Mouse (Mus musculus) adrenal gland, adult 2 months (tissue): Measurements from ENCODE around the gene Klhl22. TPM values are rescaled to one million over a fixed set of nuclear protein-coding genes. Genes with fewer than 3 reads are reported as not detected.

Experiments used
- DNase-seq: peaks from one replicate; pipeline ENCODE4 v3.0.0; 2021
- polyA plus RNA-seq: library from polyadenylated mRNA; depleted of rRNA; stranded (reverse); fragments of >200 nt; gene quantifications from 2 replicates; pipeline ENCODE4 v1.2.3, GENCODE M21; 2012
- total RNA-seq, 2 experiments: library from RNA; stranded (reverse); gene quantifications; 2 replicates each; pipeline ENCODE4 v1.2.3; 2021

Klhl22 gene
- total and polyA plus RNA-seq, 3 experiments = 45.5 to 68.2 (median 49.8) TPM

- peak; percentile 79 for DNase-seq
Measured at GRCm38 (mm10) chr16:17802839-17803674, 43.6 kb downstream of the Klhl22 start.

- DNase-seq = no peak
Measured at GRCm38 (mm10) chr16:17803675-17804448, 44.4 kb downstream of the Klhl22 start.

GRCm38 (mm10) chr16:17804449-17804912, 45.1 kb downstream of the Klhl22 start:
- DNase-seq = peak; percentile 65

- no peak for DNase-seq
Measured at GRCm38 (mm10) chr16:17804982-17805381, 45.6 kb downstream of the Klhl22 start.

GRCm38 (mm10) chr16:17806581-17807191, 47.3 kb downstream of the Klhl22 start:
- no peak for DNase-seq

GRCm38 (mm10) chr16:17807192-17808009, 48.0 kb downstream of the Klhl22 start:
- DNase-seq = peak; percentile 95

- no peak for DNase-seq
Measured at GRCm38 (mm10) chr16:17809125-17809524, 49.7 kb downstream of the Klhl22 start.

- no peak for DNase-seq
Measured at GRCm38 (mm10) chr16:17809711-17810110, 50.3 kb downstream of the Klhl22 start.

GRCm38 (mm10) chr16:17812120-17812519, 52.7 kb downstream of the Klhl22 start:
- no peak for DNase-seq

- no peak for DNase-seq
Measured at GRCm38 (mm10) chr16:17813173-17813572, 53.8 kb downstream of the Klhl22 start.

- DNase-seq = peak; percentile 78
Measured at GRCm38 (mm10) chr16:17815411-17816402, 56.3 kb downstream of the Klhl22 start.

- no peak for DNase-seq
Measured at GRCm38 (mm10) chr16:17816528-17816927, 57.1 kb downstream of the Klhl22 start.

GRCm38 (mm10) chr16:17826500-17826899, 67.1 kb downstream of the Klhl22 start:
- no peak for DNase-seq

- DNase-seq = no peak
Measured at GRCm38 (mm10) chr16:17828229-17828628, 68.8 kb downstream of the Klhl22 start.

- no peak for DNase-seq
Measured at GRCm38 (mm10) chr16:17828867-17829266, 69.4 kb downstream of the Klhl22 start.

GRCm38 (mm10) chr16:17830385-17831178, 71.2 kb downstream of the Klhl22 start:
- DNase-seq = no peak

- DNase-seq = no peak
Measured at GRCm38 (mm10) chr16:17831781-17832180, 72.4 kb downstream of the Klhl22 start.

- no peak for DNase-seq
Measured at GRCm38 (mm10) chr16:17832821-17833220, 73.4 kb downstream of the Klhl22 start, which contains the start of gene B830017H08Rik. Gene B830017H08Rik, plus strand, starts transcription at chr16:17833121.

GRCm38 (mm10) chr16:17833321-17833680, 73.9 kb downstream of the Klhl22 start:
- peak; percentile 38 for DNase-seq
